Mouse (Mus musculus) WW6 (cell line): Measurements from ENCODE around the gene Ptgds.

Experiments
- DNase-seq: peaks from one replicate; pipeline ENCODE4 v3.0.0-alpha.2; 2013; ENCODE audit warnings: low read depth, low spot score

Ptgds gene

GRCm38 (mm10) chr2:25469969-25470368 is at the start of gene Ptgds:
TSS of gene Ptgds (minus strand) at chr2:25470046.
- DNase-seq, result no peak

DNA sequence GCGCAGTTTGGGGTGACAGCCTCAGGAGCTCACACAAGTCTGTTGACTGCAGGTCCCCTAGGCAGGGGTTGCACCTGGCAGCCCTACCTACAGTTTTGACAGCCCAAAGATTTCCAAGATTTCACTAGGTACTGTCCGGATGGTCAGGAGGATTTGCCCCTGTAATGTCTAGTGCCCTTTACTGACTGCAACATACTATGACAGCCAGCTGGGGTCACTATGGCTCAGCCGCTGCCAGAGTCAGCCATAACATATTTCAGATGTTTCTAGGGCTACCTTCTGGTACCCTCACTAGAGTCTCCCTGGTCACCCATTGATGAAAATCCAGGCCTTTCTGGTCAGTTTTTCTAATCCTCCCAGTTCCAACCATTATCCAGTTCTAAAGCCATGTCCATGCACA is 40.1 kb upstream of the Ptgds start:
- DNase-seq, result no peak

DNA sequence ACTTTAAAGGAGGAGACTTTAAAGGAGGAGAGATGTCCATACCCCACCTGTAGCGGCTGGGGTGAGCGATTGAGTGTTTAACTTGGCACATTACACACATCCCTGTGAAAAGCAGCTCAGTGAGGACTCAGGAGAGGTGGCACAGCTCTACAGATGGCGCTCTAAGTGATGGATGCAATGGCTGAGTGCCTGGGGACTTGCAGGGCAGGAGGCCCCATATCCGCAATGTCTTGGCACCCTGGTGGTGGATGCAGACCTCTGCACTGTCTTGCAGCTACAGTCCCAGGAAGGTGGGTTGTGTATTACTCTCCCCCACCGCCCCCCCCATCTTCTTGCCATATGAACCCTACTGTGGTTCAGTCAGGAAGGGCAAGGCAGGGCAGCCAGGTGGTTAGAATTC is 37.1 kb upstream of the Ptgds start:
- no peak for DNase-seq

DNA sequence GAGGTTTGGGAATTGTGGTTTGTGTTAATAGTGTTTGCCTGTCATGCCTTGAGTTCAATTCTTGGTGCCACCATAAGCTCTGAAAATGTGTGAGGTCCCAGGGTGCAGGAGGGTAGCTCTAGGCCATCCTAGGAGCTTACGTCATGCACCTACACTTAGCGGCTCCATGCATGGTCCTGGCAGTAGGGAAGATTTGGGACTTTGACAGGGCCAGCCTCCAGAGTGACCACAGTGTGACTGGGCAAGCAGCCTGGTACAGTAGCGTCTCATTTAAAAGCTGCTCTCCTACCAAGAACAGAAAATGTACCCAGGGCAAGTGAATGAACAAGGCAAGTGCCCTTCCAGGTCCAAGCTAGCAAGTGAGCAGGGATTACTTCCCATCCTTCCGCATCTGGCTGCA is 36.0 kb upstream of the Ptgds start:
- no peak for DNase-seq

DNA sequence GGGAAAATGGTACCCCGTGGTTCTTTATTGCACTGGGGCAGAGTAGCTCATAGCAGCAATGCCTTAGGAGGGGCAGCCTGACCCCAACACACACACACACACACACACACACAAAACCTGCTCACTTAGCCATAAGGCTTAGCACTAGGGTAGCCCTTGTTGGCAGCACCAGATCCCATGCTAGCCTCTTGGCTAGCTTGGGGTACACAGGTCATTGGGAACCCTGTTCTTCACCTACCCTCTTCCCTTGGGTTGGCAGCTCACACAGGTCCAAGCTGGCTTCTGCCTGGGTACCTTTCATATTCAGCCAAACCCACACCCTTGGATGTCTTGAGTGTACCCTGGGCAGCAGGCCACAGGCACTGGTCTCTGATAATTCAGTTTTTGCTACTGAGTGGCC is 35.2 kb upstream of the Ptgds start:
- no peak for DNase-seq

- DNase-seq, result no peak
These were observed 34.7 kb upstream of the Ptgds start for GRCm38 (mm10) chr2:25504538-25504937.

- no peak for DNase-seq
These were observed 32.9 kb upstream of the Ptgds start for GRCm38 (mm10) chr2:25502726-25503125.

DNA sequence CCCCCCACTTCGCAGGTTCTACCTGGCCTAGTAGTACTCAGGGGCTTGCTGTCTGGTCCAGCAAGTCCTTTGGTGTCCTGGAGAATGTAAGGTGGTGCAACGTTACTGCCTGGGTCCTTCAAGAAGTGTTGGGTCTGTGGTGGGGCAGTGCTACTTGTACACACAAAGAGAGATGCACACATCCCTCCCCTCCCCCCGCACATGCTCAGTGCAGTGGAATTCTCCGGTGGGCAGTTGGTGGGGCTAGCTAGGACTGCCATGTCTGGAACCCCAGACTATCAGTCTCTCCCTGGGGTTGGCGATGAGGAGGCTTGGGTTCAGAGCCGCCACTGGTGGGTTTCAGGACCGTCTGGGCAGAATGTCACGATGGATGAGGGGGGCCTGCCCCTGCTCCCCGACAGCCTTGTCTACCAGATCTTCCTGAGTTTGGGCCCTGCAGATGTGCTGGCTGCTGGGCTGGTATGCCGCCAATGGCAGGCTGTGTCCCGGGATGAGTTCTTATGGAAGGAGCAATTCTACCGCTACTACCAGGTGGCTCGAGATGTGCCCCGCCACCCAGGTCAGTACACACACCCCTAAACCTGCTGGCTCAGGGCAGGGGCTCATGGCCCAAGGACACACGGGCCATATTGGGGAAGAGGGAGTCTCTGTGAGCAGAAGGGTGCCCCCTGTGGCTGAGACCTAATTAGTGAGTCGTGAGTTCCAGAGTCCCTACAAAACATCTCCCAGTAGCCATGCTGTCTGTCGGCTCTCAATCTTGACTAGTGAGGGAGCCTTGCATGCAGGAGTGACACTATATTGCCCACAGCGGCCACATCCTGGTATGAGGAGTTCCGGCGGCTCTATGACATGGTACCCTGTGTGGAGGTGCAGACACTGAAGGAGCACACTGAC is 32.0 kb upstream of the Ptgds start, which contains the start of gene C8g:
C8g (minus strand) TSS at position 127 of the 894 bp plus-strand sequence.
- no peak for DNase-seq

- peak; percentile 86 for DNase-seq
These were observed 30.9 kb upstream of the Ptgds start, which contains the start of gene Fbxw5 for GRCm38 (mm10) chr2:25500576-25501405. TSS of gene Fbxw5 (plus strand) at chr2:25500750.

DNA sequence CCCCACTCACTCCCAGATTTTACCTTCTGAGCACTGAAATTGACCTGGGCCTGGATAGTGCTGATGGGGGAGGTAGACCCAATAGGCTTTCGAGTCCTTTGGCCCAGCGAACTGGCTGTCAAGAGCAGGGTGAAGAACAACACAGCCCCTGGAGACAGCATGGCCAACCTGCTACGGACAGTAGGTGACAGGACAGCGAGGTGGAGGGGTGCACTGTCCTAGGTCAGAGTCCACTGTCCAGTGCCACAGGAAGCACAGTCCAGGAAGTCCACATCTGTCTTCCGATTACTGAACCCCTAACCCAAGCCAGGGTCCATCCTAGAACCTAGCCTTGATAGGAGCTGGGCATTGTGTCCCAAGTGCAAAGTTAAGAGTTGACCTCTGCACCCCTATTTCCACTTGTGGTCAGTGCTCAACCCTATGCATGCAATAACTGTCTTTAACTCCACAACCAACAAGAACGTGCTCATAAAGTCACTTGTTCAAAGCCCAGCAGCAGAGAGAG is 30.3 kb upstream of the Ptgds start:
- DNase-seq, result no peak

- DNase-seq, result no peak
These were observed 29.0 kb upstream of the Ptgds start for GRCm38 (mm10) chr2:25498622-25499478.

- no peak for DNase-seq
These were observed 28.2 kb upstream of the Ptgds start for GRCm38 (mm10) chr2:25497846-25498575.

GRCm38 (mm10) chr2:25496462-25496861 is 26.6 kb upstream of the Ptgds start:
- DNase-seq, result no peak

DNA sequence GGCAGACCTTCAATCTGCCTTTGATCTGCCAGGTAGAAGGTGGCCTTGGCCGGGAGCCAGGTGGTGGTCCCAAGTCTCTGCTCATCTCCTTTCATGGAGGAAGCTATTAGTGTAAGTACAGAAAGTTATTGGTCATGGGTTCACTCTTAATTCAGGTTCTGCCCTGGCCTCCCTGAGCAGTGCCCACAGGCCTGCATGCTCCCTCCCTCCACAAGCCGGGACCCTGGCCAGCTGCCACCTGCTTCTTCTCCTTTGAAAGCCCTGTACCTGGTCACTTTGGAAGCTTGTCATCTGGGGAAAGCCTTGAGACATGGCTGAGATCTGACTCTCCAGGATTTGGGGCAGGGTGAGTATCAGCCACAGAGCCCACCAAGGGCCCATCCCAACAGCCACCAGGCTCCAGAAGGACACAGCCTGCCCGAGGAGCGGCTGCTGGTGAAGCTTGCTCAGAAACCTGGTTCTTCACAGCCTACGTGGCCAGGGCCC is 23.7 kb upstream of the Ptgds start, which contains the start of gene Lcn12:
Lcn12 (minus strand) TSS at position 436 of the 486 bp plus-strand sequence.
- no peak for DNase-seq

DNA sequence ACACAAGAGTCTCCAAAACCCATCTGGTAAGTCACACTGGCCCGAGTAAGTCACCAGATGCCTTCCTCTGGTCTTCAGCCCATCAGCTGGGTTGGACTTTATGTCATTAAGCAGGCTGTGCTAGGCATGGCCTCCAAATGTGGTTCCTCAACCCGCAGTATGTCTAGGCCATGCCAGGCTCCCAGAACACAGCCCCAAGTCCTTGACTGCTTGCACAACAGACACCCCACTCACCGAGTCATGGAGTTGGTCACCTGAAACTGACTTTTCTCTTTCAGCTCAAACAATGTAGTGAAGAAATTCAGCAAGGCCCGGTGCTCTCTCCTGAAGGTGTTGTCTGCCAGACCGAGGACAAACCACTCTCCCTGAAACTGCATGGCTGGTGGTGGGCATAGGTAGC is 23.1 kb upstream of the Ptgds start:
- DNase-seq, result no peak

- DNase-seq, result no peak
These were observed 18.8 kb upstream of the Ptgds start for GRCm38 (mm10) chr2:25488671-25489068.

GRCm38 (mm10) chr2:25487965-25488670 is 18.3 kb upstream of the Ptgds start:
- no peak for DNase-seq

DNA sequence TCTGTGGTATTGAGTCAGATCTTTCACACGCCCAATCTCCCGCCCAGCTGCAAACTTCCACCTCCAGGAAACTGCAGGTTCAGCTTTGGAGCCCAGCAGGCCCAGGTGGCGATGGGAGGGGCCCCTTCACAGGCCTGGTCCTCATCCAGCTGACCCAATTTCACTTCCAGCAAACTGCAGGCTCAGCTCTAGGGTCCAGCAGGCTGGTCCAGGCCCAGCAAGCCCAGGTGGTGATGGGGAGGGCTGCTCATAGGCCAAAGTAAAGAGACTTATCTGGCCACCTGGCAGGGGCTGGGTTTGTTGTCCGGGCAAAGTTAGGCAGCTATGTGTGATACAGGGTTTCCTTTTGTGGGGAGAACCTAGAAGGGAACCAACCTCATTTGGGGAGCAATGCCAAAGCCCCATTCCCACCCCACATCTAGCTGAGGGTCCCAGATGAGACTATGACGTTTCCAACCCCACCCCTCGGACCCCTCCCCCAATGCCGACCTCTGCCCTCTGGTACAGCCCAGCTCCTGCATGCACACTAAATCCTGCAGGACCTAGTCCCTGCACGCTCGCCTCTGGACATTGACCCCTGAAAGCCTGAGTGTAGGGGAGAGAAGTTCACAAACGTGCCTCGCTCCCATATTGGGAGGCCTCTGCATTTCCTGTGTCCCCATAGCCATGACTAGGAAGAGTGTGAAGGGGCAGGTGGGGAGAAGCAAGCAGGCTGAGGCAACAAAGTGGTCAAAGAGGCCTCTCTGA is 15.2 kb upstream of the Ptgds start:
- no peak for DNase-seq

DNA sequence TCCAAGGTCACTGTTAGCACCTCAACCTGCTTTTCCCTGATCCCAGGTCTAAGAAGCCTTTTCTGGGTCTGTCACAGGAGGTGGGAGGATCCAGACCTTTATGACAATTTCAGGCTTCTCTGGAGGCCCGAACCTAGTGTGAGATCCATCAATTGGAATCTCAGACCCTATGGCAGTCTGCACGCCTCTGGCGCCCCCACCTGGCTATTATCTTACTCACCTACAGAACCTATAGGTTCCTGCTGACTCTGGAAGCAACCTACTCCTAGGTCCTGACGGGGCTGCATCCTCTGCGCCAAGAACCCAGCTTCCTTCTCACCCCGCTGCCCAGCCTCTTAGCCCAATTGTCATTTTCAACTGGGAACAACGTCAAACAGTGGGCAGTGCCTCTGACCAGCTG is 13.1 kb upstream of the Ptgds start:
- DNase-seq, result no peak
